Mouse (Mus musculus) MEL (cell line): ENCODE results near the gene Oxsr1. TPM values are rescaled to one million over a fixed set of nuclear protein-coding genes. Genes with fewer than 3 reads are reported as not detected.

ENCODE experiments used
- DNase-seq: peaks from one replicate; pipeline ENCODE4 v3.0.0; 2011; ENCODE audit warnings: low read depth, low spot score
- H3K27ac ChIP-seq: 2 replicates; pipeline ENCODE4 v1.5.1; 2012; ENCODE audit warnings: low read depth, mild to moderate bottlenecking, control low read depth, low read length, moderate library complexity; ENCODE audit not compliant: control insufficient read depth
- H3K27me3 ChIP-seq, 2 experiments: fragments of 150-350 bp in 1 of 2; sonication (generic) in 1 of 2; 2 replicates each; pipeline ENCODE4 v1.6.1; 2012; ENCODE audit warnings: low read length in 2 of 2, mild to moderate bottlenecking in 2 of 2, improper control_type of control experiment in 1 of 2, moderate library complexity in 1 of 2; ENCODE audit not compliant: insufficient read depth in 2 of 2, control insufficient read depth in 1 of 2
- H3K36me3 ChIP-seq, 2 experiments: 2 replicates each; pipeline ENCODE4 v1.6.1; 2012 to 2014; ENCODE audit warnings: low read length in 2 of 2, improper control_type of control experiment in 1 of 2, inconsistent platforms in 1 of 2, mild to moderate bottlenecking in 1 of 2; ENCODE audit not compliant: insufficient read depth in 2 of 2, control insufficient read depth in 1 of 2
- H3K4me1 ChIP-seq, 2 experiments: fragments of 150-350 bp in 1 of 2; sonication (generic) in 1 of 2; 2 replicates each; pipeline ENCODE4 v1.6.1; 2012; ENCODE audit warnings: low read length in 2 of 2, improper control_type of control experiment in 1 of 2, mild to moderate bottlenecking in 1 of 2; ENCODE audit not compliant: insufficient read depth in 2 of 2, control insufficient read depth in 1 of 2
- H3K4me3 ChIP-seq, 2 experiments: fragments of 150-350 bp in 1 of 2; sonication (generic) in 1 of 2; 2 replicates each; pipeline ENCODE4 v1.5.1; 2012; ENCODE audit warnings: low read depth in 2 of 2, low read length in 2 of 2, mild to moderate bottlenecking in 2 of 2, moderate library complexity in 2 of 2, control low read depth in 1 of 2, improper control_type of control experiment in 1 of 2; ENCODE audit not compliant: control insufficient read depth in 1 of 2, insufficient read depth in 1 of 2
- H3K79me2 ChIP-seq: 2 replicates; pipeline ENCODE4 v1.6.1; 2012; ENCODE audit warnings: mild to moderate bottlenecking, low read length, moderate library complexity; ENCODE audit not compliant: control insufficient read depth, poor library complexity, insufficient read depth
- H3K9ac ChIP-seq: 2 replicates; pipeline ENCODE4 v1.6.1; 2012; ENCODE audit warnings: low read depth, mild to moderate bottlenecking, control low read depth, low read length, moderate library complexity; ENCODE audit not compliant: control insufficient read depth, poor library complexity, severe bottlenecking
- H3K9me3 ChIP-seq: fragments of 150-350 bp; sonication (generic); replicated peaks from 2 replicates; pipeline ENCODE4 v1.6.1; 2012; ENCODE audit warnings: mild to moderate bottlenecking, low read length, improper control_type of control experiment, moderate library complexity; ENCODE audit not compliant: insufficient read depth
- BHLHE40 ChIP-seq: IDR thresholded peaks from 2 replicates; pipeline ENCODE4 v1.6.1; 2012; ENCODE audit warnings: low read depth, mild to moderate bottlenecking, inconsistent platforms, low read length, improper control_type of control experiment, borderline replicate concordance
- CHD1 ChIP-seq: IDR thresholded peaks from 2 replicates; pipeline ENCODE4 v1.6.1; 2012; ENCODE audit warnings: low read depth, mild to moderate bottlenecking, inconsistent platforms, low read length, improper control_type of control experiment
- CHD2 ChIP-seq: IDR thresholded peaks from 2 replicates; pipeline ENCODE4 v1.6.1; 2011; ENCODE audit warnings: low read length, improper control_type of control experiment
- CTCF ChIP-seq, 3 experiments: IDR thresholded peaks in 2 of 3; conservative IDR thresholded peaks in 1 of 3; 2 replicates each; pipeline ENCODE4 v1.5.1; 2011 to 2012; ENCODE audit warnings: low read length in 3 of 3, low read depth in 2 of 3, mild to moderate bottlenecking in 2 of 3, improper control_type of control experiment in 1 of 3, inconsistent platforms in 1 of 3, mixed read lengths in 1 of 3, moderate library complexity in 1 of 3; ENCODE audit not compliant: control insufficient read depth in 1 of 3, insufficient read depth in 1 of 3, poor library complexity in 1 of 3, severe bottlenecking in 1 of 3
- E2F4 ChIP-seq: IDR thresholded peaks from 2 replicates; pipeline ENCODE4 v1.6.1; 2011; ENCODE audit warnings: low read depth, low read length, improper control_type of control experiment, borderline replicate concordance
- ELF1 ChIP-seq: IDR thresholded peaks from 2 replicates; pipeline ENCODE4 v1.6.1; 2014; ENCODE audit warnings: low read depth, mild to moderate bottlenecking, inconsistent platforms, low read length, improper control_type of control experiment, moderate library complexity
- EP300 ChIP-seq, 2 experiments: IDR thresholded peaks; 2 replicates each; pipeline ENCODE4 v1.6.1; 2011; ENCODE audit warnings: improper control_type of control experiment in 2 of 2, low read length in 2 of 2, low read depth in 1 of 2, mild to moderate bottlenecking in 1 of 2
- GABPA ChIP-seq: IDR thresholded peaks from 2 replicates; pipeline ENCODE4 v1.6.1; 2012; ENCODE audit warnings: low read depth, mild to moderate bottlenecking, inconsistent platforms, low read length, improper control_type of control experiment, moderate library complexity
- GATA1 ChIP-seq: IDR thresholded peaks from 2 replicates; pipeline ENCODE4 v1.6.1; 2011; ENCODE audit warnings: low read depth, low read length, improper control_type of control experiment
- HCFC1 ChIP-seq: IDR thresholded peaks from 2 replicates; pipeline ENCODE4 v1.6.1; 2012; ENCODE audit warnings: low read depth, mild to moderate bottlenecking, inconsistent platforms, low read length, improper control_type of control experiment, moderate library complexity
- JUND ChIP-seq: IDR thresholded peaks from 2 replicates; pipeline ENCODE4 v1.6.1; 2011; ENCODE audit warnings: low read depth, mild to moderate bottlenecking, improper control_type of control experiment, low read length
- KAT2A ChIP-seq: conservative IDR thresholded peaks from 2 replicates; pipeline ENCODE4 v1.6.1; 2012; ENCODE audit warnings: low read depth, low read length, improper control_type of control experiment, inconsistent platforms
- MXI1 ChIP-seq: IDR thresholded peaks from 2 replicates; pipeline ENCODE4 v1.6.1; 2011; ENCODE audit warnings: mild to moderate bottlenecking, low read depth, low read length, improper control_type of control experiment
- MYB ChIP-seq: IDR thresholded peaks from 2 replicates; pipeline ENCODE4 v1.6.1; 2011; ENCODE audit warnings: mild to moderate bottlenecking, low read depth, low read length, improper control_type of control experiment
- MYC ChIP-seq: IDR thresholded peaks from 2 replicates; pipeline ENCODE4 v1.6.1; 2011; ENCODE audit warnings: low read depth, mild to moderate bottlenecking, low read length, improper control_type of control experiment, moderate library complexity
- NELFE ChIP-seq: IDR thresholded peaks from 2 replicates; pipeline ENCODE4 v1.6.1; 2011; ENCODE audit warnings: low read depth, low read length, improper control_type of control experiment
- NRF1 ChIP-seq: IDR thresholded peaks from 2 replicates; pipeline ENCODE4 v1.6.1; 2014; ENCODE audit warnings: low read depth, mild to moderate bottlenecking, inconsistent platforms, low read length, improper control_type of control experiment, moderate library complexity; ENCODE audit not compliant: poor library complexity, insufficient read depth, severe bottlenecking
- POLR2A ChIP-seq, 2 experiments: IDR thresholded peaks; 2 replicates each; pipeline ENCODE4 v1.6.1; 2011 to 2012; ENCODE audit warnings: low read length in 2 of 2, mild to moderate bottlenecking in 2 of 2, control low read depth in 1 of 2, improper control_type of control experiment in 1 of 2, low read depth in 1 of 2, moderate library complexity in 1 of 2; ENCODE audit not compliant: control insufficient read depth in 1 of 2, insufficient read depth in 1 of 2, poor library complexity in 1 of 2
- POLR2AphosphoS2 ChIP-seq: IDR thresholded peaks from 2 replicates; pipeline ENCODE4 v1.6.1; 2011; ENCODE audit warnings: low read length, improper control_type of control experiment
- POLR2AphosphoS5 ChIP-seq: IDR thresholded peaks from 2 replicates; pipeline ENCODE4 v1.6.1; 2012; ENCODE audit warnings: low read depth, borderline replicate concordance, mild to moderate bottlenecking, inconsistent platforms, low read length, moderate library complexity, mixed read lengths
- RAD21 ChIP-seq: IDR thresholded peaks from 2 replicates; pipeline ENCODE4 v1.6.1; 2011; ENCODE audit warnings: mild to moderate bottlenecking, low read depth, low read length, improper control_type of control experiment
- RCOR1 ChIP-seq: IDR thresholded peaks from 2 replicates; pipeline ENCODE4 v1.6.1; 2012; ENCODE audit warnings: low read depth, mild to moderate bottlenecking, inconsistent platforms, low read length, improper control_type of control experiment
- SMC3 ChIP-seq: IDR thresholded peaks from 2 replicates; pipeline ENCODE4 v1.6.1; 2011; ENCODE audit warnings: low read depth, low read length, improper control_type of control experiment
- TCF12 ChIP-seq: IDR thresholded peaks from 2 replicates; pipeline ENCODE4 v1.6.1; 2014; ENCODE audit warnings: low read depth, mild to moderate bottlenecking, inconsistent platforms, low read length, improper control_type of control experiment, moderate library complexity
- UBTF ChIP-seq: IDR thresholded peaks from 2 replicates; pipeline ENCODE4 v1.6.1; 2012; ENCODE audit warnings: low read depth, mild to moderate bottlenecking, inconsistent platforms, low read length, improper control_type of control experiment, moderate library complexity, borderline replicate concordance; ENCODE audit not compliant: insufficient read depth
- USF1 ChIP-seq: IDR thresholded peaks from 2 replicates; pipeline ENCODE4 v1.6.1; 2014; ENCODE audit warnings: low read depth, mild to moderate bottlenecking, inconsistent platforms, low read length, improper control_type of control experiment, moderate library complexity
- ZC3H11A ChIP-seq: IDR thresholded peaks from 2 replicates; pipeline ENCODE4 v1.6.1; 2012; ENCODE audit warnings: low read depth, mild to moderate bottlenecking, inconsistent platforms, low read length, improper control_type of control experiment
- polyA plus RNA-seq, 2 experiments: library from polyadenylated mRNA; stranded (reverse) in 1 of 2; unstranded in 1 of 2; fragments of >175 nt in 1 of 2; fragments of >200 nt in 1 of 2; gene quantifications; 2 replicates each; pipeline versions ENCODE4 v1.2.1 to v1.2.4; 2012; ENCODE audit warnings: low replicate concordance in 2 of 2, low read depth in 1 of 2; ENCODE audit not compliant: insufficient read length in 2 of 2, insufficient read depth in 1 of 2, missing spikeins in 1 of 2
- total RNA-seq: library from RNA; depleted of rRNA; stranded (reverse); fragments of 300-350 nt; gene quantifications from 2 replicates; pipeline ENCODE4 v1.2.3, GENCODE M21; 2012

The Oxsr1 gene
- total and polyA plus RNA-seq, 3 experiments, result 25.6 to 304 (median 37.6) TPM

GRCm38 (mm10) chr9:119290791-119291190, 31.4 kb downstream of the Oxsr1 start:
- Histone ChIP-seq H3K9ac (no peak overlapping the region), H3K79me2 (no peaks in the 10 kb centered on the region), H3K4me3 (no peak overlapping the region), H3K27ac (no peak overlapping the region), H3K9me3 (no peaks in the 10 kb centered on the region), H3K4me1 (no peaks in the 10 kb centered on the region), H3K27me3 (no peaks in the 10 kb centered on the region), H3K36me3 (peaks cover 0 to 15% of the 10 kb centered on the region in 2 experiments; a peak in 2 of 4 replicates)
- DNase-seq, result peak; percentile 12
- no peak for TF ChIP-seq NRF1
- TF ChIP-seq MYC, result no peak
- no peak for TF ChIP-seq GATA1
- no peak for TF ChIP-seq USF1
- TF ChIP-seq POLR2A (IDR thresholded peaks at IDR 0.05; ENCODE audit: control insufficient read depth in 1 of 2, insufficient read depth in 1 of 2, low read depth in 1 of 2, low read length in 2 of 2, poor library complexity in 1 of 2), result no peak
- no peak for TF ChIP-seq BHLHE40
- no peak for TF ChIP-seq UBTF
- TF ChIP-seq TCF12, result no peak
- TF ChIP-seq KAT2A, result no peak
- no peak for TF ChIP-seq POLR2AphosphoS5
- no peak for TF ChIP-seq JUND
- TF ChIP-seq MXI1, result no peak
- no peak for TF ChIP-seq NELFE
- no peak for TF ChIP-seq CTCF (IDR thresholded peaks at IDR 0.05 in 2 of 3, conservative IDR thresholded peaks at IDR 0.05 in 1 of 3; ENCODE audit: control insufficient read depth in 1 of 3, insufficient read depth in 1 of 3, low read depth in 2 of 3, low read length in 3 of 3, poor library complexity in 1 of 3, severe bottlenecking in 1 of 3)
- TF ChIP-seq EP300 (IDR thresholded peaks at IDR 0.05; ENCODE audit: low read depth in 1 of 2, low read length in 2 of 2), result no peak
- no peak for TF ChIP-seq E2F4
- no peak for TF ChIP-seq ZC3H11A
- no peak for TF ChIP-seq MYB

GRCm38 (mm10) chr9:119280894-119281682, 41.1 kb downstream of the Oxsr1 start:
- no peaks in the 10 kb centered on the region for H3K4me1 ChIP-seq
- no peak for DNase-seq
- H3K4me3 ChIP-seq, result no peak overlapping the region
- TF ChIP-seq HCFC1 (no peak), SMC3 (no peak), RAD21 (no peak), CHD1 (no peak), CHD2 (no peak), NRF1 (no peak), EP300 (IDR thresholded peaks at IDR 0.05; ENCODE audit: low read depth in 1 of 2, low read length in 2 of 2) (no peak), POLR2AphosphoS2 (no peak), ELF1 (no peak), GABPA (no peak), UBTF (no peak), E2F4 (no peak), RCOR1 (no peak)
- H3K27ac ChIP-seq, result no peak overlapping the region
- no peaks in the 10 kb centered on the region for H3K9me3 ChIP-seq
- H3K9ac ChIP-seq, result no peak overlapping the region
- no peaks in the 10 kb centered on the region for H3K27me3 ChIP-seq
- H3K36me3 ChIP-seq, result no peaks in the 10 kb centered on the region; a peak in 2 of 4 replicates
- no peaks in the 10 kb centered on the region for H3K79me2 ChIP-seq
